Mouse (Mus musculus) limb, embryonic 13.5 days (tissue): ENCODE data around the gene Slc35g3. TPM values are rescaled to one million over a fixed set of nuclear protein-coding genes. Genes with fewer than 3 reads are reported as not detected.

Experiments
- polyA plus RNA-seq: library from polyadenylated mRNA; unstranded; fragments of >200 nt; fragmentation: Nextera tagmentation; extraction: Ambion mirVana; gene quantifications from 2 replicates; pipeline ENCODE4 v1.2.1, GENCODE M21; 2015

Gene Slc35g3
- polyA plus RNA-seq, 1 experiment from 2014 or later = not detected

Other genes with a start within 250 kb of the Slc35g3 start
- gene Dnah2, start 212.9 kb downstream of the Slc35g3 start, polyA plus RNA-seq = 2.2 and 2.4 TPM in 2 replicates
- gene Efnb3, start 201.8 kb downstream of the Slc35g3 start, polyA plus RNA-seq = 45.8 and 47.6 TPM in 2 replicates
- gene Wrap53, start 181.7 kb downstream of the Slc35g3 start, polyA plus RNA-seq = 28.3 and 31.0 TPM in 2 replicates
- gene Trp53, start 181.6 kb downstream of the Slc35g3 start, polyA plus RNA-seq = 158 and 161 TPM in 2 replicates
- 5.7 and 6.0 TPM in 2 replicates for gene Atp1b2, start 156.0 kb downstream of the Slc35g3 start, polyA plus RNA-seq
- gene Shbg, start 144.1 kb downstream of the Slc35g3 start, polyA plus RNA-seq = 0.22 TPM in 1 of 2 replicates, not detected in the other
- 24.1 and 28.0 TPM in 2 replicates for gene Sat2, start 139.9 kb downstream of the Slc35g3 start, polyA plus RNA-seq
- 37.3 and 38.0 TPM in 2 replicates for gene Fxr2, start 129.0 kb downstream of the Slc35g3 start, polyA plus RNA-seq
- gene Sox15, start 106.7 kb downstream of the Slc35g3 start, polyA plus RNA-seq = 0.57 and 0.69 TPM in 2 replicates
- 59.3 and 66.8 TPM in 2 replicates for gene Mpdu1, start 99.3 kb downstream of the Slc35g3 start, polyA plus RNA-seq
- gene Cd68, start 95.8 kb downstream of the Slc35g3 start, polyA plus RNA-seq = 12.0 and 14.8 TPM in 2 replicates
- gene Eif4a1, start 89.5 kb downstream of the Slc35g3 start, polyA plus RNA-seq = 560 and 570 TPM in 2 replicates
- 123 and 125 TPM in 2 replicates for gene Senp3, start 79.9 kb downstream of the Slc35g3 start, polyA plus RNA-seq
- 0.33 TPM in 1 of 2 replicates, not detected in the other for gene Tnfsf13, start 76.2 kb downstream of the Slc35g3 start, polyA plus RNA-seq
- 5.9 and 8.0 TPM in 2 replicates for gene Tnfsf12, start 66.1 kb downstream of the Slc35g3 start, polyA plus RNA-seq
- gene Tnfsfm13, start 65.9 kb downstream of the Slc35g3 start, polyA plus RNA-seq = 3.7 and 4.4 TPM in 2 replicates
- gene Polr2a, start 3.3 kb downstream of the Slc35g3 start, polyA plus RNA-seq = 27.2 and 28.5 TPM in 2 replicates
- gene Zbtb4, start 3.9 kb upstream of the Slc35g3 start, polyA plus RNA-seq = 3.2 and 3.4 TPM in 2 replicates
- gene Chrnb1, start 34.0 kb upstream of the Slc35g3 start, polyA plus RNA-seq = 23.6 and 27.7 TPM in 2 replicates
- gene Fgf11, start 39.9 kb upstream of the Slc35g3 start, polyA plus RNA-seq = 2.8 and 2.9 TPM in 2 replicates
- 2.5 and 2.6 TPM in 2 replicates for gene Tmem102, start 43.7 kb upstream of the Slc35g3 start, polyA plus RNA-seq
- gene Gm39566, start 53.3 kb upstream of the Slc35g3 start, polyA plus RNA-seq = not detected in 2 replicates
- gene Spem2, start 56.5 kb upstream of the Slc35g3 start, polyA plus RNA-seq = not detected in 2 replicates
- 0.18 and 0.24 TPM in 2 replicates for gene Spem1, start 60.2 kb upstream of the Slc35g3 start, polyA plus RNA-seq
- 11.5 and 11.8 TPM in 2 replicates for gene Nlgn2, start 75.8 kb upstream of the Slc35g3 start, polyA plus RNA-seq
- 368 and 376 TPM in 2 replicates for gene Tmem256, start 76.5 kb upstream of the Slc35g3 start, polyA plus RNA-seq
- 135 and 140 TPM in 2 replicates for gene Plscr3, start 84.4 kb upstream of the Slc35g3 start, polyA plus RNA-seq
- gene Tnk1, start 96.8 kb upstream of the Slc35g3 start, polyA plus RNA-seq = 1.9 and 2.0 TPM in 2 replicates
- gene Tmem95, start 116.0 kb upstream of the Slc35g3 start, polyA plus RNA-seq = 0.51 TPM in 1 of 2 replicates, not detected in the other
- gene Kctd11, start 119.4 kb upstream of the Slc35g3 start, polyA plus RNA-seq = 4.3 and 4.4 TPM in 2 replicates
- 1.1 and 1.5 TPM in 2 replicates for gene Acap1, start 133.6 kb upstream of the Slc35g3 start, polyA plus RNA-seq
- gene 2810408A11Rik, start 139.0 kb upstream of the Slc35g3 start, polyA plus RNA-seq = 16.1 and 19.4 TPM in 2 replicates
- 10.2 and 12.9 TPM in 2 replicates for gene Neurl4, start 139.1 kb upstream of the Slc35g3 start, polyA plus RNA-seq
- 90.0 and 90.1 TPM in 2 replicates for gene Gps2, start 151.9 kb upstream of the Slc35g3 start, polyA plus RNA-seq
- gene Eif5a, start 160.0 kb upstream of the Slc35g3 start, polyA plus RNA-seq = 1,543 and 1,562 TPM in 2 replicates
- 9.3 and 9.7 TPM in 2 replicates for gene Ybx2, start 173.8 kb upstream of the Slc35g3 start, polyA plus RNA-seq
- gene Slc2a4, start 186.2 kb upstream of the Slc35g3 start, polyA plus RNA-seq = 29.2 and 29.6 TPM in 2 replicates
- gene Cldn7, start 202.8 kb upstream of the Slc35g3 start, polyA plus RNA-seq = 13.4 and 14.4 TPM in 2 replicates
- gene Ctdnep1, start 219.2 kb upstream of the Slc35g3 start, polyA plus RNA-seq = 30.8 and 31.2 TPM in 2 replicates
- gene Elp5, start 220.5 kb upstream of the Slc35g3 start, polyA plus RNA-seq = 126 and 134 TPM in 2 replicates
- 499 and 506 TPM in 2 replicates for gene Gabarap, start 229.2 kb upstream of the Slc35g3 start, polyA plus RNA-seq
- gene Phf23, start 233.8 kb upstream of the Slc35g3 start, polyA plus RNA-seq = 95.9 and 101 TPM in 2 replicates
- gene Dvl2, start 238.6 kb upstream of the Slc35g3 start, polyA plus RNA-seq = 54.3 and 59.8 TPM in 2 replicates